ENCODE assay signal across 8 mouse cellular contexts in genomic region chr7:98564607-98565364, GRCm38 (mm10).
DNase-seq lines count a peak whose midpoint lies in the region; ATAC-seq and TF ChIP-seq lines count a peak whose summit lies in the region.

No protein-coding gene starts in this region.

- no peaks in the 10 kb centered on the region for H3K27me3 ChIP-seq in lung, embryonic 16.5 days (ENCODE audit: control insufficient read depth, insufficient read depth, low read depth, low read length)
- no peaks in the 10 kb centered on the region for H3K27me3 ChIP-seq in liver, embryonic 14.5 days (ENCODE audit: control insufficient read depth, insufficient read depth, low read length)

- no peak overlapping the region for H3K4me2 ChIP-seq in lung, embryonic 16.5 days (ENCODE audit: low read depth, low read length)
- no peak overlapping the region for H3K4me2 ChIP-seq in liver, embryonic 14.5 days (ENCODE audit: low read depth)

- no peak for DNase-seq in lung, adult 2 months
- DNase-seq in liver, embryonic 14.5 days (ENCODE audit: low read depth in 3 of 3, low spot score in 3 of 3) = no peak
- peak; percentile 65 for DNase-seq in thymus, postnatal 4 days
- no peak for DNase-seq in left cerebral cortex, postnatal 14 days (ENCODE audit: low spot score in 2 of 2)
- DNase-seq in gastrocnemius, postnatal 4 days (ENCODE audit: low spot score in 2 of 2) = no peak
- DNase-seq in cerebellum, adult 9-11 months = no peak

- H3K9me3 ChIP-seq in lung, embryonic 16.5 days (ENCODE audit: control insufficient read depth, low read length) = no peaks in the 10 kb centered on the region
- no peaks in the 10 kb centered on the region for H3K9me3 ChIP-seq in liver, embryonic 14.5 days (ENCODE audit: control insufficient read depth, low read length)

- no peak for TF ChIP-seq POLR2A in lung, adult 2 months (IDR thresholded peaks at IDR 0.05; ENCODE audit: borderline replicate concordance, extremely low read depth, low read depth, low read length)

- H3K4me3 ChIP-seq in lung, embryonic 16.5 days (ENCODE audit: low read length) = no peak overlapping the region
- no peak overlapping the region for H3K4me3 ChIP-seq in lung, adult 2 months (replicated peaks; ENCODE audit: extremely low read depth, low read depth, low read length)
- no peak overlapping the region for H3K4me3 ChIP-seq in liver, embryonic 14.5 days (ENCODE audit: insufficient read depth in 1 of 2, low read depth in 2 of 2, low read length in 2 of 2)

- intact Hi-C loops in left cerebral cortex, postnatal 14 days (cut with DNase I) = no loop called here

- TF ChIP-seq EP300 in liver, embryonic 14.5 days (IDR thresholded peaks at IDR 0.05; ENCODE audit: low read depth) = no peak

- 62% methylated on average over 9 of the region's 9 CpGs for WGBS in lung, embryonic 16.5 days
- 48% methylated on average over 9 of the region's 9 CpGs for WGBS in lung, adult 2 months
- WGBS in liver, embryonic 14.5 days (ENCODE audit: insufficient replicate concordance) = 23% methylated on average over 9 of the region's 9 CpGs

- H3K4me1 ChIP-seq in lung, embryonic 16.5 days (replicated peaks; ENCODE audit: control insufficient read depth, insufficient read depth, low read length) = peaks cover 12% of the 10 kb centered on the region
- peaks cover 8% of the 10 kb centered on the region for H3K4me1 ChIP-seq in lung, adult 2 months (ENCODE audit: control insufficient read depth, insufficient read depth, low read length)
- peaks cover 0 to 7% of the 10 kb centered on the region in 2 experiments; a peak in 2 of 4 replicates for H3K4me1 ChIP-seq in liver, embryonic 14.5 days (replicated peaks; ENCODE audit: control insufficient read depth in 2 of 2, insufficient read depth in 2 of 2, low read length in 1 of 2)

- TF ChIP-seq CTCF in lung, adult 2 months (IDR thresholded peaks at IDR 0.05; ENCODE audit: insufficient read depth, low read length) = no peak
- TF ChIP-seq CTCF in liver, embryonic 14.5 days (IDR thresholded peaks at IDR 0.05; ENCODE audit: low read depth) = no peak

- H3K36me3 ChIP-seq in lung, embryonic 16.5 days (ENCODE audit: control insufficient read depth, insufficient read depth, low read length) = no peaks in the 10 kb centered on the region
- no peaks in the 10 kb centered on the region for H3K36me3 ChIP-seq in liver, embryonic 14.5 days (replicated peaks; ENCODE audit: control insufficient read depth, insufficient read depth, low read depth)

- peak; percentile 48 for ATAC-seq in lung, embryonic 16.5 days (ENCODE audit: low read depth)
- peak; percentile 55 for ATAC-seq in inflammation-experienced regulatory T-cells, adult 6 months
- peak; percentile 74 for ATAC-seq in liver, embryonic 14.5 days (ENCODE audit: insufficient read depth)

- H3K9ac ChIP-seq in lung, embryonic 16.5 days (ENCODE audit: low read length) = no peak overlapping the region
- no peak overlapping the region for H3K9ac ChIP-seq in liver, embryonic 14.5 days (replicated peaks)

- H3K27ac ChIP-seq in lung, embryonic 16.5 days (ENCODE audit: low read length) = no peak overlapping the region
- H3K27ac ChIP-seq in liver, embryonic 14.5 days = no peak overlapping the region
